In genomic region chr8:120037611-120038010, GRCm38 (mm10) we compare ENCODE assay signal across 18 mouse cellular contexts.
"Had no signal": no experiment of that assay in that cellular context is flagged by ENCODE, and none has a peak within 500 bp of the region (broad histone marks: within the 10 kb centered on the region; RNA-seq: fewer than 3 reads in every experiment).

No protein-coding gene starts in this region.

- H3K4me2 ChIP-seq: heart, embryonic 11.5 days; heart, embryonic 15.5 days; hindbrain, embryonic 14.5 days; intestine, embryonic 15.5 days; kidney, embryonic 15.5 days; limb, embryonic 13.5 days; limb, embryonic 15.5 days; liver, embryonic 12.5 days had no signal

- H3K27ac ChIP-seq: heart, embryonic 15.5 days; hindbrain, embryonic 14.5 days; intestine, embryonic 15.5 days; kidney, embryonic 15.5 days; kidney, postnatal 0 days; limb, embryonic 13.5 days; limb, embryonic 15.5 days; liver, embryonic 12.5 days; liver, embryonic 14.5 days had no signal

- H3K9ac ChIP-seq: heart, embryonic 15.5 days; hindbrain, embryonic 14.5 days; intestine, embryonic 15.5 days; kidney, embryonic 15.5 days; limb, embryonic 13.5 days; limb, embryonic 15.5 days; liver, embryonic 12.5 days; liver, embryonic 14.5 days had no signal

- H3K36me3 ChIP-seq: heart, embryonic 15.5 days; intestine, embryonic 15.5 days; kidney, embryonic 15.5 days; limb, embryonic 13.5 days; limb, embryonic 15.5 days; liver, embryonic 12.5 days had no signal

- H3K4me3 ChIP-seq: heart, adult 2 months; heart, embryonic 15.5 days; intestine, embryonic 15.5 days; kidney, embryonic 15.5 days; limb, embryonic 13.5 days; limb, embryonic 15.5 days; liver, embryonic 12.5 days had no signal

- H3K27me3 ChIP-seq: intestine, embryonic 15.5 days; limb, embryonic 13.5 days; limb, embryonic 15.5 days had no signal

- H3K9me3 ChIP-seq: heart, embryonic 15.5 days; intestine, embryonic 15.5 days; kidney, embryonic 15.5 days; limb, embryonic 13.5 days; limb, embryonic 15.5 days; liver, embryonic 12.5 days had no signal

- DNase-seq: gastrocnemius, postnatal 36 days; layer of hippocampus, adult 9-11 months; layer of hippocampus, postnatal 36 days; left cerebral cortex, postnatal 4 days had no signal

- ATAC-seq: hindbrain, embryonic 16.5 days; inflammation-experienced regulatory T-cells, adult 6 months; intestine, embryonic 15.5 days; intestine, postnatal 0 days; liver, embryonic 12.5 days had no signal
